Mouse (Mus musculus) ovary, postnatal 10 days (tissue): Measurements from ENCODE around the gene Dync2li1.

Source experiments
- DNase-seq: peaks from one replicate; pipeline ENCODE4 v3.0.0; 2022; ENCODE audit warnings: low spot score

The Dync2li1 gene

DNA sequence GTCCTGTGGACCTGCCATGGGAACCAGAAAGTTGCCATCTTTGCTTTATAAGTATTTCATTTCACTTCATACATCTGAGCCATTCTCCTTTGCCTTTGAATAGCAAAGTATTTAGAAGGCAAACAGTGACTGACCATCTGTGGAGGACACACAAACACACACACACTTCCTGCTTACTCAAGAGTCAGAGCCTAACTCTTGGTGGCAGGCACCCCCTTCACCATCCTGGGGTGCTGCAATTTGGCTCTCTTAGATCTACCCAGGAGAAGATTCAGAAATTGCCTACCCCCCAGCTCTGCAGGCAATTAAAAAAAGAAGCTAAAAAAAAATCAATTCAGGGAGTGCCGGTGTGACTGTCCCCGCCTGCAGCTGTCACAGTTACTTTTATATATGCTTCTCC is 20.2 kb downstream of the Dync2li1 start:
- DNase-seq: no peak

DNA sequence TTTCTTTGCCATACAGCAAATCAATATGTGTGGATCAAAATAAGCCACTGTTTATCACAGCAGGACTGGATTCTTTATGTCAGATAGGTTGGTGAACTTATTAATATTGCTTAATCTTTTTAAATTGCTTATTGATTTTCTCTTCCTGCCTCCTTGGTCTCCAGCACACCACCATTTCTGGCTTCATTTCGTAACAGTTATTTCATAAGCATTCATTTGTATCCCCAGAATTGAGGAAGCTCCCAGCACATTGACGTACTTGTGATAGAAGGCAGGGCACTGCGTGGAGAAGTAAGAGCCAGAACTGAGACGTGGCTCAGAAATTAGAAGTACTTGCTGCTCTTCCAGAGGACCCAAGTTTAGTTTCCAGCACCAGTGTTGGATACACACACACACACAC is 21.3 kb downstream of the Dync2li1 start:
- no peak for DNase-seq

DNA sequence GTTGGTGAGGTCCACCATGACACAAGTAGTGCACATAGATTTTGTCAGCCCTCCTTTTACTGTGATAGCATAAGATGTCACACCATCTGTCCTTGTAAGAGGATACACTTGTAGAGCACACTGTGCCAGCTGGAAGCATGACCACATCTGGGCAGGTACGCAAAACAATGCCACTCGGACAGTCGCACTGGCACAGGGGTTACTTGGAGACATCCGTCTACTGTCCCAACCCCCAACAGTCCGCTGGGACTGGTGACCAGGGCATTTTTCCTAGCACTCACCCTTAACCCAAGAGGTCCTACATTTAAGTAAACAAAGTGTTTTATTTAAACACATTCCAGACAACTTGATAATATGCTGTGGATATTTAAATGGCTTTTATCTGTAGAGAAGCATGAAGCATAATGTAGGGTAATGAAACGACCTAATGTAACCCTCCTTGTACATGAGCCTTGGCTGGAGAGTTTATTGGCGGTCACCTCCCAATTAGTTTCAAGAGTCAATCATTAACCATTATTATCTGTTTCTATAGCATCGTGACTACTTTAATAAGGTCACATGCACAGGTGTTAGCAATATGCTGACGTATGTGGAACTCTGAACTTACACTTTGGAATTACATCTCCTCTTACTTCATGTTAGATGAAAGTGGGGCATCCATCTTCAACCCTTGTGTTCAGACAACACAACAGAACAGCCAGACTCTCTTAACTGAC is 24.2 kb downstream of the Dync2li1 start:
- DNase-seq: no peak

DNA sequence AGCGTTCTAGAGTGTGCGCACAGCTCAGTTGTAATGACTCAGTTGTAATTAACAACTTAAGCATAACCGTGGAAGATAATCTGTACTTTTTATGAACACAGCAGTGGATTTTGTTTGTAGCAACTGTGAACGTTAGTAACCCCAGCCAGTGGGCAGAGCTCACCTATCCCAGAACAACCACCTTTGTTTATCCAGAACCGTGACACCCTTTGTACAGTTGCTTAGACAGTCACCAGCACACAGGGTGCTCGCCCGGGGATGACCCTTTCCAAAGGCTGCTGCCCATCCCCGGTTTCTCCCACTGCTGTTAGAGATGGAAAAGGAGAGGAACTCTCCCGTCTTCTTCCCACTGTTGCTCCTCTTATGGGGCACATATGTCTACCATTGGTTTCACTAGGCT is 27.2 kb downstream of the Dync2li1 start:
- no peak for DNase-seq

DNA sequence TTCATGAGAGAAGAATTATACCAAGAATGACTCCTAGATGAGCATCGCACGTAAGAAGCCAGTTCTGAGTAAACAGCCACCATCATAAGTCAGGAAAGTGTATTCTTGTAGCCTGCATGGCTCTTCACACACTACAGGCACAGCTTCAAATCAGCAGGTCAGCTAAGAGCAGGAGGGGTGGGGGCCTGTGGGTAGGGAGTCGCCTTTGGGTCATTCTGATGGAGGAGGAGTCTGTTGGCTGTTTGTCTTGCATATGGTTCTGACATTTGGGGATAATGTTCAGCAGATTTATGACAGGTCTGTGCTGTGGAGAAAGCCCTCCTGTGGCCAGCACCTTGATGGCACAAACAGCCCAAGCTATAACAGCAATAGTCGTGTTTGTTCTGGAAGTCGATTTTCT is 29.9 kb downstream of the Dync2li1 start:
- no peak for DNase-seq

DNA sequence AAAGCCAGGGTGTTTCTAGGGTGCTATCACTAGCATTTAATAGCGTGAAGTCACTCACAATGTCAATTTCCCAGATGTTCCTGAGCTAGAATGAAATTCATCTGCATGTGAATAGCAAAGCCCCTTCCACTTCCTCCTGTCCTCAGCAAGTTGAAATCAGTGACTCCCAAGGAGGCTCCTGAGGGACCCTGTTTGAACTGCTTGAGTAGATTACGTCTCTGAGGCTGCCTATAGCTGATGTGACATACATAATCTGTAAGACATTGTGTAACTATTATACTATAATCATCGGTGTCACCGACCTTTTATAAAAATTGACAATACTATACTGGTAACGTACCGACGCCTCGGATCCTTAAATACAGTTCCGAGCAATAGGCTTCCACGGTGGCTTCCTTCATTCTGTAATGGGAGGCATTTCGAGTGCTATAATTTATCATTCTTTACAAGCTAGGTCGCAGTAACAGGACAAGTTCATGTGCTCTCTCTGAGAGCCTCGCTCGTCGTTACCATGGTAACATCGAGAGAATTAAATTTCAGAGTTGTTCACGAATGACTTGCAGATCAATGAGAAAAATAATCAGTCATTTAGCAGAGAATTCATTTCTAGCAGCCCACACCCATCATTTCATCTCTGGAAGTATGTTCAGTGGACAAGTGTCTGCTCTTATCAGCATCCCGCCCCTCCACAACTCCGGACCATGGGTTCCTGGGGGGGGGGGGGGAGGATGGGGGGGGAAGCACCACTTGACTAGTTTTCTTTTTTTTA is 30.5 kb downstream of the Dync2li1 start:
- no peak for DNase-seq

DNA sequence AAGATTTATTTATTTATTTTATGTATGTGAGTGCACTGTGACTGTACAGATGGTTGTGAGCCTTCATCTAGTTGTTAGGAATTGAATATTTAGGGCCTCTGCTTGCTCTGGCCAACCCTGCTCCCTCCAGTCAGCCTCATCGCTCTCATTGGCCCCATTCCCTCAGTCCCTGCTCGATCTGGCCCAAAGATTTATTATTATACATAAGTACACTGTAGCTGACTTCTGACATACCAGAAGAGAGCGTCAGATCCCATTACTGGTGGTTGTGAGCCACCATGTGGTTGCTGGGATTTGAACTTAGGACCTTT is 31.1 kb downstream of the Dync2li1 start:
- no peak for DNase-seq

DNA sequence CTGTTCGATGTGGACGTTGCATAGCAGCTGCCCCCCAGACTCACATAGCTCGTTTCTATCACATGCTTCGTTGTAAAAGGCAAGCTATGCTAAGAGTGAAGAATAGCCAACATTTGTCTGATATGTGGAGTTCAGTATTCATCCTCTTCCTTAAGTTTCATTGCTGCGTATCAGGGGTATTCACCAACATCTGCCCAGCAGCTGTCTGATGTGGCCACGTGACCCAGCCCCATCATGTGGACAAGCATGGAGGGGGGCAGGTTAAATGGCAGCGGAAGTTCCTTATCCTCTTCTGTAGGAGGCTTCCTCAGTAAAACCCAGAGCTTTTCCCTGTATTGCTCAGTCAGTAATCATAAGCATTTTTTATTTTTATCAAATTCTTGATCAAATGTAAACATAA is 31.5 kb downstream of the Dync2li1 start:
- no peak for DNase-seq

DNA sequence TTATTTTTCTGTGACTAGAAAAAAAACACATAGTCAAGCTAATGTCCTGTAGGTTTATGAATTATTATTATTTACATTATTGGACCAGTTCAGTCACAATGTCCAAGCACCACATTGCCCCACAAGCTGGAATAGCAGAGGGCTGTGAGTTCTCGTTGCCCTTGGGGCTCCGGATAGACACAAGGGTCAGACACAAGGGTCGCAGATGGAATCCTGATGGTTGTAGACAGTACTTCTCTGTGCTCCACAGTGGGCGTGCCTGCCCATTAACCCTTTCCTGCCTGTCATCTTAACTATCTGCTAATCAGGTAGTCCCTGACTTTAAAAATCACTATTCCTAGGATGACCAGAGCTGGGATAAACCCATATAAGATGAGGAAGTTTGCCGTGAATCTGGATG is 31.9 kb downstream of the Dync2li1 start:
- DNase-seq: no peak

DNA sequence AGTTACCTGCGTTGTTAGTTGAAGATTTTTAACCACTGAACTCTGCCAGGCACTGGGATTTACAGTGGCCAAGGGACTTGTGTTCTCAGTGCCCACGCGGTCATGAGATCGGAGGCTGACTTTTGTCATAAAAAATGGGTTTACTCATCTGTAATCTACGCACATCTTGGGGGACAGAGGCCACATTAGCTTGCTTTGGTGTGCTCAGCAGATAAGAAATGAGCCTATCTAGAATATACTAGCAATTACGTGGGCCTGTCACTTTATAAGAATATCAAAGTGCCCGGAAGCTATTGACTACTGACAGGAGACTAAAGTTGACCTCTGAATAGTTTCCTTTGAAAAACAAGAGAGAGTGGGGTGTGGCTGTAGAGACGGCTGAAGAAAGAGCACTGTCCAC is 32.7 kb downstream of the Dync2li1 start:
- no peak for DNase-seq

DNA sequence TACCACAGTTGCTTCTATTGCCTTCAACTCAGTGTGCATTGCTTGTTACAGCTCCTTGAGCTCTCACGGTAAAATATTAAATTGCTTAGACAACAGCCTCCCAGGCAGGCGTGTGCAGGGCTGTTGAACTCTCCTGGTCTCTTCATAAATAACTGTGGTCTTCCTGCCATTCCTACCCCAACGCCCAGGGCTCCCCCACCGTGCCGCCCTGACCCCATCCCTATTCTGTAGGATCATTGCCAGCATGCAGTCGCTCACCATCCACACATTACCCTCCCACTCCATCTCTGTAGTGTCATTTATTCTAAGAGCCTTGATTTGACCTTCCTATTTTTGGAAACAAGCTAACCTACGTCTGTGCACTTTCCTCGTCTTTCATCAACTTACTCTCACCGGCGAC is 38.8 kb downstream of the Dync2li1 start:
- no peak for DNase-seq

DNA sequence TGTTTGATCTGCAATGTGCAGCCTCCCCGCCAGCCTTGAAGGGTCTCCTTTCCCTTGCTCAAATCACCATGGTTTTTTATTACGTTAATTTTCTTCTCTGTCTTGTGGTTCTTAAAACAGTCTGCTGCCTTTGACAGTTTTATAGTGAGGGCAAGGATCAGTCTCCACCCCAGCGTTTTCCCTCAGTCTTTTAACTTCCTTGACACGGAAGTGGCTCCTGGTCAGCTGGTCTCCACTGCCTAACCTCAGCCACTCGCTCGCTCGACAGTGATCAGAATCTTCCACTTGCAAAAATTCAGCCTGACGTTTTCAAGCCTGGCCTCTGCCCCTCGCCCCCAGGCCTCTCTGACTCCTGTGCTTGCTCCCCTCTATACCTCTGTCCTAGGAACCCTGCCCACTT is 39.4 kb downstream of the Dync2li1 start:
- no peak for DNase-seq

DNA sequence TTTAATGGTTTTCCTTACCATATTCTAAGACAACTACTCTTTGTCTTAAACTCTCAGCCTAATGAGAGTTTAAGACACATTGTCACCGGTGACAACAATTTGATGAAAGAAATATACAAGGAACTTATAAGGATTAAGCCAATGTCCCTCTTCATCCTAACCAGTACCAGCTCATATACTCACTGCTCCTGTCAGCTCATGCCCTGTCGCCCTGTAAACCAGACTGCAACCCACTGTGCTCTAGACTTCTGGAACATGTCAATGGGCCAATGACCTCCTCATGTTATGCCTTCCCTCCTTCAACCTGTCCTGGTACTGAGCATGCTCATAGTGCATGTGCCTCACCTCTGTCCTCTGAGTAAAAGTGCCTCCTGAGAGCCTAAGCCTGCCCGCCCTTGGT is 41.6 kb downstream of the Dync2li1 start:
- DNase-seq: no peak

DNA sequence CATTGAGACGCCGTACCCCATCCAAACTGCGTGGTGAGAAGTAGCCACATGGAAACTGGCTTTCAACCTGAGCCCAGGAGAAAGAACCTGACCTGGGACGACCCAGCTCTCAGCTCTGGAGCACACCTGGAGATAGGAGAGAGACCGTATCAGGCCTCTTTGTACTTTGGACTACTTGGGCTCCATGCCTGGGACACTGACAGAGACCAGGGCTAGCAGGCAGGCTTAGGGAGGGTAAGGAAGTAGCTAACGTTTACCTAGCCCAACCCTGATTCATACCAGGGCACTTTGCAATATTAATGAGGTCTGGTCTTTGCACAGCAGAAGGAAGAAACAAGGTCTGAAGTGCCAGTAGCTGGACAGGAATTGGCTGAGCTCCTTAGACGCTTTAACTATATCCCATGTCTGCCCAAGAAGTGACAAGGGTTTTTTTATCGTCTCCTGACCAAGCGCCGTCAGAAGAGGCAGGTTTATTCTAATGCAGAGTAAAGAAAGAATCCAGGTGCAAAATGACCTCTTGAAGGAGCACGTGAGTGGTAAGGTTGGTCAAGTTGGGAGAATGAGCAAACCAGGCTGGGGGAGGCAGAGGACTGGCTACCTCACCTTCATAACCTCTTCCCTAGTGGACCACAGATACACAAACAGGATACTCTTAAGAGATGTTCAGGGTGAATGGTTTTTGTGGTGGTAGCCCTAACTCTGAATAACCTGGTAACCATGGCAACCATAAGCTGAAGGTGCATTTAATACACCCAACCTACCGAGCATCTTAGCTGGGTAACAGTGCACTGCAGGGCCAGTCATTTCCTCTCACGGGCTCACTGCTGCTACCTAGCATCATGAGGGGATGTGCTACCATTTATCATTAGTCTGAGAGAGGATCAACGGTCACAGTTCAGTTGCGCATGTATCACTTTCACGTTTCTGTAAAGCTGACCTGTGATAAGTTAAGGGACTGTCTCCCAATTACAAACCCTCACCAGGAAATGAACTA is 46.4 kb downstream of the Dync2li1 start:
- DNase-seq: no peak

DNA sequence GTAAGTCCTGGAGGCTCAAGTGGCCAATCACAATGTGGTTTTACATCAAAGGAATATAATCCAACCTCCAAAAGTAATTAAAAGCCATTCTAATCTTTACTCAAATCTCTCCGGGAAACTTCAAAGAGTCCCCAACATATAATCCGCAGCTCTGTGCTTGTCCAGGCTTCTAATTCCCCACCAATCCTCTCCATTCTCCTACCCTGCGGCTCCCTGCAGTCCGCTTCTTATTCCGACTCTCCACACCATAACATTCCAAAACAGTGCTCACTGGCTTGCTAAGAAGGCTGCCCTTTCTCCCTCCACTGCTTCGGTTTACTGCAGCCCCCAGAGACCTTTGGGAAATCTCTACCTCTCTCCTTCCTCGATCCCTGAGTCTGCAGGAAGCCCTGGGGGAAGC is 47.8 kb downstream of the Dync2li1 start:
- DNase-seq: no peak

DNA sequence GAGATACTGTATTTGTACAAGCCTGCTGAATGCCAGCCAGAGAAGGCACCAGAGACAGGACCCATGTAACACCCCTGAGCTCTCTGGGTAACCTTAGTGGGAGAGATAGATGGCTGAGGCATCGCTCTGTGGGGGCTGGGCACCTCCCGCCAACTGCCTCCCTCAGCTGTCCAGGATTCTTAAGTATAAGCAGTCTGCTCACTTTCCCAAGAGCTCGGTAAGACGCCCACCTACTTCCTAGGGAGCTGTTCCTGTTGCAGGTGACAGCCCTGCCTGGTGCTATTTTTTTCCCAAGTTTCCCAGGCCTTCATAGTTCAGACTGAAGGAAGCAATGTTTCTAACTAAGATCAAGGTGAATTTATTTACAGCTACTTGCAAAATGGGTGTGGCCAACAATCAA is 48.9 kb downstream of the Dync2li1 start:
- DNase-seq: no peak

DNA sequence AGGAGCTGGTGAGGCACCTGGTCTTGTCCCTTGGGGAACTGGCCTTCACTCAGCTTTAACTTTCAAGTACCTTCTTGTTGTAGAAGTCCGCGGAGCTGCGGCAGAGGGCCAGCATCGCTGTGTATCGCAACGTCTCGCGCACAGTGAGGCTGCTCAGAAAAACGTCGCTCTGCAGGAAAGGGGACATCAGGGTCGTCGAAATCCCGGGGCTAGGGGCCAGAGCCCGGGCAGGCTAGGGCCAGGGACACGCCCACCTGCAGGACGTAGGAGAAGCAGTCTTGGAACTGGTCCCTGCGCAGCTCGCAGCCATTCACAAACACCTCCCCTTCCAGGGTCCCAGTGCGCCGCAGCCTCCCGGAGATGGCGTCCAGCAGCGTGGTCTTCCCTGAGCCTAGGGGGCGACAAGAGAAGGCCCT is 49.7 kb downstream of the Dync2li1 start, which contains the start of gene Abcg8:
Gene Abcg8, plus strand, starts transcription at position 352 of the 416 bp plus-strand sequence.
- no peak for DNase-seq

DNA sequence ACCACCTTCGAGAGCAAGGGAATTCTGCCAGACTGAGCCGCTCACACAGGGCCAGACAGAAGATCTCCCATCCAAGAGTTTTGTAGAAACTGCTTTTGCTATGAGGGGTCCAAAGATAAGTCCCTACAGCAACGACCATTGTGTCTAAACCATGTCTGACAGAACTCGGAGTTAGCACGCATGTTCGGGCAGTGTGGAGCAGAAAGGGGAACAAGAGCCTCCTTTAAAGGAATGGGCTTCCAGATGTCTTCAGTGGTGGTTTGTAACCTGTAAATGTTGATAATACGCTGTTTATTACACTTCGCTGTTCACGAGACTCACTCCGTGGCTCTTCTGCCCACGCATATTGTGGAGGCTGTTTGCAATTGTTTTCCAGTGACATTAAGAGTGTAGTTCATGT is 51.3 kb downstream of the Dync2li1 start:
- no peak for DNase-seq

DNA sequence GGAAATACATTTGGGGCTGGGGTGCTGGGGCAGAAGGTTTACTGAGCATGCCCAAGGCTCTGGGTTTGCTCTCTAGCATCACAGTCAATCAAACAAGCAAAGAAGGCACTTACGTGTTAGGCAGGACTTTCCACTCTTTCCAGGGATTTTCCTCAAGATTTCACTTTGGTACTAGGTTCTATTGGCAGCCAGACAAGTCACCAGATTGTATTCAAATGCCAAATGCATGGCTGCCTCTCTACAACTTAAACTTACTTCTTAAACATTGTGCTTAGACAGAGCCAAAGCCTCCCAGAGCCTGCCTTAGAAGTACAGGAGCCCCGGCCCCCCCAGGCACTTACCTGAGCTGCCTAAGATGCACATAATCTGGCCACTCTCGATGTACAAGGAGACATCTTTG is 55.4 kb downstream of the Dync2li1 start:
- no peak for DNase-seq

DNA sequence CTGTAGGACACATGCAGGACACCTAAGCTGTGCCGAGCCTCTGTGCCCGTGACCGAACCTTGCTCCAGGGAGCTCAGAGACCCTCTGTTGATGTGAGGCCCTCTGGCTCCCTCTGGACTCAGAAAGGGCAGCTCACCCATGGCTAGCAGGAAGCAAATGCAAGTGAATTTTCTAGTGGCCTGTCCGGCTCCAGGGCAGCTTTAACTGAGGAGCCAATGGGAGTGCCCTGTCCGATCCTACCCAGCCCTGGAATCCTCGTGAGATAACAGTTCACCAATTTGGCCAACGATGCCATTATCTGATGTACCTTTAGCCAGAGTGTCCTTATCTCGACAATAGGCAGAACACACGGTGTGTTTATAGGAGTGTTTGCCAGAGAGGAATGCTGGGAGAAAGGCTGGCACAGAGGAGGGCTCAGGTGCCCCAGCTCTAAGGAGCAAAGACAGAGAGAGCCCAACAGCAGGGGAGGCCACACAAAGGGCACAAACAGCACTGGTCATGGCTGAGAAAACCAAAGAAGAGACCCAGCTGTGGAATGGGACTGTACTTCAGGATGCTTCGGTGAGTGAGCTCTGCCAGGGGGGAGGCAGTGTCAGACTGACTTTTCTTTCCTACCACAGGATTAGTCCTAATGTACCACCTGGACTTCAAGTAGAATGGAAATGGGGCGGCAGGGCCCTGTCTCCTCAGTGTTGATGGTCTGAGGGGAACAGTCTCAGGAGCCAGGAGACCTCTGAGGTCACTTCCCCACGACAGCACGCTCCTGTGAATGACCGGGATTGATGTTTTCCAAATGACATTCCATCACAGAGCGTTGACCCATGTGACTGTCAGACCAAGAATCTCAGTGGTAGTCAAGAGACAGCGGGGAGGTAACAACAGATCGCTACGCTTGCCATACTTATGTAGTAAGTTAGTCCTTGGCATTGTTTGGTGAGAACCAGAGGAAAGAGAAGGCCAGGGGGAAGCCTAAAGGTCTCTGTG is 56.7 kb downstream of the Dync2li1 start, which contains the start of gene Abcg5:
Gene Abcg5, minus strand, starts transcription at position 278 of the 984 bp plus-strand sequence.
- DNase-seq: no peak

DNA sequence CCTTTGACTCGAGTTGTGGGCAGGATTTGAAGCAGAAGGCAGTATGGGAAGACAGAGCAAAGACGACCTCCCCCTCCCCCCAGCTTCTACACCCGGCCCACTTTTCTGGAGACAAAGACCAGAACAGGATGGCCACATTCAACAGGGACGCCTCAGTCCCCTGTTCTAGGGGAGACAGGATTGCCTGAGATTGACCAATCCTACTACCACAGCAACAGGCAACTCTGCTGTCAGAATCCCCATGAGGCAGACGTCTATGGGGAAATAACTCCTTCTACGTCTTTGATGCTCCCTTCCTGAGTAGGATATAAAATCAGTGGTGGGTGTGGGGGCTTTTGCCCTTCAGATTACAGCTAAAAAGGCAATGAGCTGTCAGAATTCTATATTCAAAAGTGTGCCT is 58.0 kb downstream of the Dync2li1 start:
- no peak for DNase-seq
